Mouse (Mus musculus) G1E (cell line): ENCODE results near the gene Myo10. TPM values are rescaled to one million over a fixed set of nuclear protein-coding genes. Genes with fewer than 3 reads are reported as not detected.

Experiments used
- ATAC-seq: 2 replicates; pipeline ENCODE4 v1.8.0; 2016; ENCODE audit warnings: mild to moderate bottlenecking; ENCODE audit not compliant: insufficient number of reproducible peaks, poor library complexity, low FRiP score, severe bottlenecking; ENCODE audit errors: extremely low read depth
- DNase-seq: peaks from one replicate; pipeline ENCODE4 v3.0.0; 2012; ENCODE audit warnings: low spot score
- H3K27me3 ChIP-seq: 2 replicates; pipeline ENCODE4 v1.6.1; 2012; ENCODE audit warnings: mild to moderate bottlenecking, low read length, inconsistent platforms; ENCODE audit not compliant: insufficient read depth
- H3K36me3 ChIP-seq: replicated peaks from 2 replicates; pipeline ENCODE3; 2012; ENCODE audit warnings: mild to moderate bottlenecking, inconsistent platforms
- H3K4me1 ChIP-seq: 2 replicates; pipeline ENCODE4 v1.6.1; 2012; ENCODE audit warnings: low read depth, low read length, inconsistent platforms, mixed read lengths; ENCODE audit not compliant: insufficient read depth
- H3K4me3 ChIP-seq: 2 replicates; pipeline ENCODE4 v1.5.1; 2012; ENCODE audit warnings: low read depth, mild to moderate bottlenecking, inconsistent platforms, low read length, moderate library complexity, mixed read lengths
- H3K9me3 ChIP-seq: replicated peaks from 2 replicates; pipeline ENCODE4 v1.6.1; 2012; ENCODE audit warnings: inconsistent platforms
- CTCF ChIP-seq: IDR thresholded peaks from 2 replicates; pipeline ENCODE4 v1.5.1; 2012; ENCODE audit warnings: low read depth, low read length, inconsistent platforms, mixed read lengths
- GATA1 ChIP-seq: IDR thresholded peaks from 2 replicates; pipeline ENCODE4 v1.6.1; 2012; ENCODE audit warnings: borderline replicate concordance, low read length, inconsistent platforms, mixed read lengths
- GATA2 ChIP-seq: IDR thresholded peaks from 2 replicates; pipeline ENCODE4 v1.6.1; 2012; ENCODE audit warnings: low read depth, low read length, inconsistent platforms, borderline replicate concordance
- POLR2AphosphoS5 ChIP-seq: IDR thresholded peaks from 2 replicates; pipeline ENCODE4 v1.6.1; 2012; ENCODE audit warnings: low read depth, low read length, inconsistent platforms; ENCODE audit not compliant: insufficient replicate concordance
- TAL1 ChIP-seq: conservative IDR thresholded peaks from 2 replicates; pipeline ENCODE4 v1.6.1; 2012; ENCODE audit warnings: low read depth, low read length, inconsistent platforms, mixed read lengths
- polyA plus RNA-seq: library from polyadenylated mRNA; stranded (reverse); fragments of >175 nt; gene quantifications from 2 replicates; pipeline ENCODE4 v1.2.3, GENCODE M21; 2012
- total RNA-seq, 2 experiments: library from RNA; stranded (forward) in 1 of 2; stranded (reverse) in 1 of 2; fragments of 200-1000 nt in 1 of 2; fragments of >200 nt in 1 of 2; fragmentation: Nextera tagmentation in 1 of 2; gene quantifications; 2 replicates each; pipeline ENCODE4 v1.2.3; 2014 to 2017

Gene Myo10
- total and polyA plus RNA-seq, 3 experiments, result 0.11 to 1.7 TPM; not detected in 1

DNA sequence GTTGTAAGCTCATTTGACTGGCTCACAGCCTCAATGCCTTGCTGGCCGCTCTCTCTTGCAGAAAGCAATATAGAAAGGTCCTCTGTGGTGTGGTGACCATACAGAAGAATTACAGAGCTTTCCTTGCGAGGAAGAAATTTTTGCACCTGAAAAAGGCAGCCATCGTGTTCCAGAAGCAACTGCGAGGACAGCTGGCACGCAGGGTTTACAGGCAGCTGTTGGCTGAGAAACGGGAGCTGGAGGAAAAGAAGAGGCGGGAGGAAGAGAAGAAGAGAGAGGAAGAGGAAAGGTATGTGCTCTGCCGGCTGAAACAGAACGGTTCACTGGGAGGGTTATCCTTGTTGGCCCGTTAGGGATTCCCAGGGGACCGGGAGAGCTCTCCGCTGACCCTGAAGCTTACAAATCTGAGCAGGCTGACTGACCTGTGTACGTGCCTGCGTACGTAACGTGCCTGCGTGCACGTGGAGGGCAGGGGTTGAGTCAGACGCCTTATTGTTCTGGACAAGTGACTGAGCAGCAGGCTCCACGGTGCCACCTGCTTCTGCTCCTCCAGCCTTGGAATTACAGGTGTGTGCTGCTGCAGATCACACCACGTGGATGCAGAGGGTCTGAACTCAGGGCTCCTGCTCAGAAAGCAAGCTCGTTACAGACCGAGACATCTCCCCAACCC lies 157.3 kb downstream of the Myo10 start:
- Histone ChIP-seq H3K27me3 (no peaks in the 10 kb centered on the region; the same call in 1 of the 2 replicates), H3K36me3 (no peaks in the 10 kb centered on the region), H3K9me3 (peaks cover 59% of the 10 kb centered on the region), H3K4me3 (no peak overlapping the region), H3K4me1 (no peaks in the 10 kb centered on the region)
- no peak for DNase-seq
- TF ChIP-seq CTCF (no peak), GATA1 (no peak), GATA2 (no peak), POLR2AphosphoS5 (no peak), TAL1 (no peak)
- ATAC-seq, result no peak

DNA sequence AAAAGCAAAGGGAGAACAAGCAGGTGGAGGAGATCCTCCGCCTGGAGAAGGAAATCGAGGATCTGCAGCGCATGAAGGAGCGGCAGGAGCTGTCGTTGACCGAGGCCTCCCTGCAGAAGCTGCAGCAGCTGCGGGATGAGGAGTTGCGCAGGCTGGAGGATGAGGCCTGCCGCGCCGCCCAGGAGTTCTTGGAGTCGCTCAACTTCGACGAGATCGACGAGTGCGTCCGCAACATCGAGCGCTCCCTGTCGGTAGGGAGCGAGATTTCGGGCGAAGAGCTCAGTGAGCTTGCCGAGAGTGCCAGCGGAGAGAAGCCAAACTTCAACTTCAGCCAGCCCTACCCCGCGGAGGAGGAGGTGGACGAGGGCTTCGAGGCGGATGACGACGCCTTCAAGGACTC lies 158.7 kb downstream of the Myo10 start:
- Histone ChIP-seq H3K4me1 (no peaks in the 10 kb centered on the region), H3K27me3 (no peaks in the 10 kb centered on the region; the same call in 1 of the 2 replicates), H3K36me3 (no peaks in the 10 kb centered on the region), H3K9me3 (peaks cover 66% of the 10 kb centered on the region), H3K4me3 (peak overlapping the region; percentile 9; the same call in 1 of the 2 replicates)
- ATAC-seq, result no peak
- TF ChIP-seq CTCF, result no peak
- no peak for TF ChIP-seq TAL1
- TF ChIP-seq GATA2, result no peak
- no peak for TF ChIP-seq GATA1
- TF ChIP-seq POLR2AphosphoS5, result no peak
- DNase-seq, result no peak

DNA sequence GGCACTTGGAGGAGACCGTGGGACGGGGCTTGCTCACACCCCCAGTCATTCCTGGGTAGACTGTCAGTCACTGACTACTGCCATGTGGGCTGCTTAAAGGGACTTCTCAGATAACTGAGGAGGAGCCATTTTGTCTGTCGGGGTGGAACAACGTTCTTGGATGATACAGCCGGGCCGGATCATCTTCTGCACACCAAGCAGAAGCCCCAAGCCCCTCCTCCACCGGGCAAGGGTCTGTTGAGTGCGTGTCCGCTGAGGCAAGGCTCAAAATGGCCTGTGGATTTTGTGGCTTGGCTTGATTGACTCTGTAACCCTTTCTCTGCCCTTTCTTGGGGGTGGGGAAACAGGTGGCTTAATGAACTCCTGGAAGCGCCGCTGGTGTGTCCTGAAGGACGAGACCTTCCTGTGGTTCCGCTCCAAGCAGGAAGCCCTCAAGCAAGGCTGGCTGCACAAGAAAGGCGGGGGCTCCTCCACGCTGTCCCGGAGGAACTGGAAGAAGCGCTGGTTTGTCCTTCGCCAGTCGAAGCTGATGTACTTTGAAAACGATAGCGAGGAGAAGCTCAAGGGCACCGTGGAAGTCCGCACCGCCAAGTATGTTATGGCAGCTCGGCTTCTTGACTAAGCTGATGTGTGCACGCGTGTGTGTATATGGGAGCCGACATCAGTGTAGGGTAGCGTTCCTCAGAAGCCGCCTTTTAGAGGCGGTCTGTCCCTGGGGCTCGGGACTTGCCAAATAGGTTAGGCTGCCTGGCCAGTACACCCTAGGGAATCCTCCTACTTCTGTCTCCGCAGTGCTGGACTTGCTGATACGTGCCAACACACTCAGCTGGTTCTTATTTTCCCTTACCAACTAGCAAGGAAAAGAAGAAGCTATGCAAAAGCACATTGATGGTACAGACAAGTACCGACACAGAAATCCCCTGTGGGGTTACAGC lies 163.4 kb downstream of the Myo10 start:
- H3K9me3 ChIP-seq, result peaks cover 59% of the 10 kb centered on the region
- H3K4me3 ChIP-seq, result no peak overlapping the region
- no peaks in the 10 kb centered on the region for H3K36me3 ChIP-seq
- DNase-seq, result no peak
- TF ChIP-seq GATA2 (no peak), POLR2AphosphoS5 (no peak), GATA1 (no peak), TAL1 (no peak), CTCF (no peak)
- no peaks in the 10 kb centered on the region; the same call in 1 of the 2 replicates for H3K27me3 ChIP-seq
- ATAC-seq, result no peak
- no peaks in the 10 kb centered on the region for H3K4me1 ChIP-seq

- TF ChIP-seq CTCF (no peak), GATA2 (no peak), POLR2AphosphoS5 (no peak), GATA1 (no peak), TAL1 (no peak)
- Histone ChIP-seq H3K9me3 (peaks cover 55% of the 10 kb centered on the region), H3K36me3 (no peaks in the 10 kb centered on the region), H3K4me3 (no peak overlapping the region), H3K27me3 (no peaks in the 10 kb centered on the region), H3K4me1 (no peaks in the 10 kb centered on the region)
- DNase-seq, result no peak
- ATAC-seq, result no peak
Observed at GRCm38 (mm10) chr15:25787406-25787805, 165.1 kb downstream of the Myo10 start.

DNA sequence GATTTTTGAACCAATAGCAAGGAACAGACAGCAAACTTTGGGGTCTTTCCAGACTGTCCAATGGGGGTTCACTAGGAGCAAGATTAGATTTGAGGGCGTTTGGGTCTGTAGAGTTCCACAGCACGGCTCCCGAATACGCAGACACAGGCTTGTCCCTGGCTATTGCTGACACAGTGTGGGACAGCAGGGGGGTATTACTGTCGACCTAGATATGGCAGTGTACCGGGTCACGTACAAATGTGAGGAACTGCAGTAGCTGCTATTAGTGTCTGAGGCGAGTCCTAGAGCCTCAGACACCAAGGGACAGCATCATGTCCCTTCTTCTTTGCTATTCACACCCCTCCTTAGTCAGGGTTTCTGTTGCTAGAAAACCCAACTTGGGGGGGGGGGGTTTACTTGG lies 165.6 kb downstream of the Myo10 start:
- no peaks in the 10 kb centered on the region for H3K4me1 ChIP-seq
- no peaks in the 10 kb centered on the region for H3K36me3 ChIP-seq
- no peak for TF ChIP-seq TAL1
- TF ChIP-seq CTCF, result no peak
- TF ChIP-seq GATA2, result no peak
- TF ChIP-seq GATA1, result no peak
- TF ChIP-seq POLR2AphosphoS5, result no peak
- no peak for DNase-seq
- no peak overlapping the region for H3K4me3 ChIP-seq
- no peak for ATAC-seq
- H3K27me3 ChIP-seq, result no peaks in the 10 kb centered on the region
- H3K9me3 ChIP-seq, result peaks cover 56% of the 10 kb centered on the region

- no peaks in the 10 kb centered on the region for H3K36me3 ChIP-seq
- no peak for ATAC-seq
- H3K9me3 ChIP-seq, result peaks cover 60% of the 10 kb centered on the region
- no peak overlapping the region for H3K4me3 ChIP-seq
- no peaks in the 10 kb centered on the region for H3K27me3 ChIP-seq
- TF ChIP-seq CTCF (no peak), GATA2 (no peak), TAL1 (no peak), GATA1 (no peak), POLR2AphosphoS5 (no peak)
- no peak for DNase-seq
- H3K4me1 ChIP-seq, result no peaks in the 10 kb centered on the region
Observed at GRCm38 (mm10) chr15:25788565-25788964, 166.2 kb downstream of the Myo10 start.
